Mouse (Mus musculus) forebrain, embryonic 16.5 days (tissue): ENCODE results near the gene Mup1. TPM values are rescaled to one million over a fixed set of nuclear protein-coding genes. Genes with fewer than 3 reads are reported as not detected.
"Not testable (repeated sequence)": the region's sequence is repeated elsewhere in the genome, so short reads cannot be mapped to it uniquely, and the experiment has no call there.

Experiments used
- ATAC-seq: fragments of 200-750 bp; cut with Nextera tagmentation; 2 replicates; pipeline ENCODE4 v1.8.0; 2017; ENCODE audit warnings: mild to moderate bottlenecking, moderate library complexity
- H3K27ac ChIP-seq: fragments of 300-500 bp; sonication (generic); 2 replicates; pipeline ENCODE4 v1.5.1; 2014; ENCODE audit warnings: low read length, control low read depth
- H3K27me3 ChIP-seq: fragments of 300-500 bp; sonication (generic); replicated peaks from 2 replicates; pipeline ENCODE4 v1.6.1; 2014; ENCODE audit warnings: low read length; ENCODE audit not compliant: control insufficient read depth, insufficient read depth
- H3K36me3 ChIP-seq: fragments of 300-500 bp; sonication (generic); 2 replicates; pipeline ENCODE4 v1.6.1; 2014; ENCODE audit not compliant: control insufficient read depth, insufficient read depth
- H3K4me1 ChIP-seq: fragments of 300-500 bp; sonication (generic); replicated peaks from 2 replicates; pipeline ENCODE4 v1.6.1; 2014; ENCODE audit warnings: low read length; ENCODE audit not compliant: control insufficient read depth, insufficient read depth
- H3K4me2 ChIP-seq: fragments of 300-500 bp; sonication (generic); 2 replicates; pipeline ENCODE4 v1.6.1; 2014; ENCODE audit warnings: mild to moderate bottlenecking, low read length, control low read depth
- H3K4me3 ChIP-seq: fragments of 300-500 bp; sonication (generic); replicated peaks from 2 replicates; pipeline ENCODE4 v1.5.1; 2014; ENCODE audit warnings: mild to moderate bottlenecking, low read length, control low read depth
- H3K9ac ChIP-seq: fragments of 300-500 bp; sonication (generic); replicated peaks from 2 replicates; pipeline ENCODE4 v1.6.1; 2014; ENCODE audit warnings: low read depth, low read length, control low read depth
- H3K9me3 ChIP-seq: fragments of 300-500 bp; sonication (generic); 2 replicates; pipeline ENCODE4 v1.6.1; 2016; ENCODE audit warnings: low read length; ENCODE audit not compliant: control insufficient read depth
- WGBS: fragments of 180-500 bp; shearing (Covaris S2); extraction: QIAGEN DNeasy Blood & Tissue Kit; methylation state at CpG from one replicate; pipeline ENCODE4 v1.1.7; 2014; 5-methylcytosine and 5-hydroxymethylcytosine counted together
- polyA plus RNA-seq: library from polyadenylated mRNA; unstranded; fragments of >200 nt; fragmentation: Nextera tagmentation; extraction: Ambion mirVana; gene quantifications from 2 replicates; pipeline ENCODE4 v1.2.1, GENCODE M21; 2015

The Mup1 gene
- polyA plus RNA-seq = not detected in 2 replicates

DNA sequence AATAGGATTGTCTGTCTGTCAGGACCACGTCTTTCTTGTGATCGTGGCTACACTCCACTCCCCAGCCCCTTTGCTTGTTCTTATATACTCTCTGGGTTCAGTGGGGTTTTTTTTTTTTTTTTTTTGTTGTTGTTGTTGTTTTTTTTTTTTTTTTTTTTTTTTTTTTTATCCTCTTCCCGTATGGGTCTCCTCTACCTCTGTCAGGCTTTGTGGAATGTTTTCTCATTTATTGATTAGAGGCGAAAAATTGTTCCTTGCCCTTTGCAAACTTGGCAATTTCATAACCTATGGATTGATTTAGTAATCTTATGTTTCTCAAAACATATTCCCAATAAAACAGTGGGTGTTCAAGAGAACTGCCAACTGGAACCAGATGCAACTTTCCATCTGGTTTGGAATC lies at the start of gene Mup1:
Gene Mup1 (minus strand): TSS at position 101 of the 400 bp plus-strand sequence.
- 80% methylated on average over 2 of the region's 4 CpGs for WGBS

More for the DNA sequence above, at the start of gene Mup1:
- not testable (repeated sequence) for H3K4me2 ChIP-seq, H3K9ac ChIP-seq, H3K36me3 ChIP-seq, ATAC-seq, H3K4me1 ChIP-seq, H3K27me3 ChIP-seq, H3K27ac ChIP-seq, H3K4me3 ChIP-seq, H3K9me3 ChIP-seq

Other genes with a start within 250 kb of the Mup1 start
- gene Mup9, start 80.0 kb downstream of the Mup1 start, polyA plus RNA-seq = not detected in 2 replicates
- not detected in 2 replicates for gene Mup10, start 80.2 kb upstream of the Mup1 start, polyA plus RNA-seq
- gene Mup11, start 160.5 kb upstream of the Mup1 start, polyA plus RNA-seq = not detected in 2 replicates
- not detected in 2 replicates for gene Mup12, start 239.4 kb upstream of the Mup1 start, polyA plus RNA-seq